Mouse (Mus musculus) thymus, postnatal 10 days (tissue): ENCODE data around the gene Ccsap.

ENCODE experiments used
- DNase-seq, 2 experiments: peaks; one replicate each; pipeline ENCODE4 v3.0.0; 2021; ENCODE audit warnings: low spot score in 2 of 2

Ccsap gene

GRCm38 (mm10) chr8:123859648-123860259, at the start of gene Ccsap:
TSS of gene Ccsap (minus strand) at chr8:123860209.
- peak; percentile 46 to 60 for DNase-seq

GRCm38 (mm10) chr8:123907604-123908003, 47.6 kb upstream of the Ccsap start:
- DNase-seq, result no peak

- no peak for DNase-seq
Observed at GRCm38 (mm10) chr8:123902653-123903052, 42.6 kb upstream of the Ccsap start.

- no peak for DNase-seq
Observed at GRCm38 (mm10) chr8:123899366-123899765, 39.4 kb upstream of the Ccsap start.

- no peak for DNase-seq
Observed at GRCm38 (mm10) chr8:123898576-123898975, 38.6 kb upstream of the Ccsap start.

- DNase-seq, result no peak
Observed at GRCm38 (mm10) chr8:123896774-123897173, 36.8 kb upstream of the Ccsap start.

GRCm38 (mm10) chr8:123896366-123896761, 36.4 kb upstream of the Ccsap start:
- no peak for DNase-seq

GRCm38 (mm10) chr8:123895680-123896365, 35.8 kb upstream of the Ccsap start:
- no peak for DNase-seq

GRCm38 (mm10) chr8:123895230-123895629, 35.2 kb upstream of the Ccsap start:
- no peak for DNase-seq

GRCm38 (mm10) chr8:123894502-123895097, 34.6 kb upstream of the Ccsap start, which contains the start of gene Acta1:
TSS of gene Acta1 (minus strand) at chr8:123894751.
- no peak for DNase-seq

GRCm38 (mm10) chr8:123893413-123893812, 33.4 kb upstream of the Ccsap start:
- no peak for DNase-seq

- DNase-seq, result no peak
Observed at GRCm38 (mm10) chr8:123892586-123893155, 32.7 kb upstream of the Ccsap start.

- no peak for DNase-seq
Observed at GRCm38 (mm10) chr8:123891883-123892585, 32.0 kb upstream of the Ccsap start.

- no peak for DNase-seq
Observed at GRCm38 (mm10) chr8:123891271-123891670, 31.3 kb upstream of the Ccsap start.

GRCm38 (mm10) chr8:123889797-123890196, 29.8 kb upstream of the Ccsap start:
- no peak for DNase-seq

GRCm38 (mm10) chr8:123887956-123888355, 27.9 kb upstream of the Ccsap start:
- no peak for DNase-seq

- no peak for DNase-seq
Observed at GRCm38 (mm10) chr8:123887163-123887562, 27.2 kb upstream of the Ccsap start.

GRCm38 (mm10) chr8:123884721-123885565, 24.9 kb upstream of the Ccsap start:
- DNase-seq, result no peak

- DNase-seq, result no peak
Observed at GRCm38 (mm10) chr8:123883094-123883493, 23.1 kb upstream of the Ccsap start.

GRCm38 (mm10) chr8:123882412-123882811, 22.4 kb upstream of the Ccsap start:
- no peak for DNase-seq

GRCm38 (mm10) chr8:123880821-123881350, 20.9 kb upstream of the Ccsap start:
- DNase-seq, result no peak
